Mouse (Mus musculus): ENCODE data around the gene Mmp2. TPM values are rescaled to one million over a fixed set of nuclear protein-coding genes. Genes with fewer than 3 reads are reported as not detected.
"Not testable (repeated sequence)": the region's sequence is repeated elsewhere in the genome, so short reads cannot be mapped to it uniquely, and the experiment has no call there.

Gene Mmp2
- polyA plus RNA-seq (2014; fragmentation: Nextera tagmentation; extraction: Ambion mirVana): 33.8 and 35.9 TPM in 2 replicates

GRCm38 (mm10) chr8:92827243-92828034 lies at the start of gene Mmp2:
Mmp2 (plus strand) TSS chr8:92827291.
- ATAC-seq (ENCODE audit: low FRiP score) (peak; percentile 43; the same call in 1 of the 2 replicates), DNase-seq (ENCODE audit: low spot score) (no peak)
- Histone ChIP-seq H3K9ac (peak within 1 kb of the TSS; percentile 74), H3K4me1 (replicated peaks; ENCODE audit: control insufficient read depth, insufficient read depth, low read length) (peaks cover 12% of the 10 kb centered on the region), H3K4me2 (replicated peaks) (peak within 1 kb of the TSS; percentile 81), H3K4me3 (replicated peaks; ENCODE audit: low read length) (peak within 1 kb of the TSS; percentile 46), H3K27ac (no peak within 1 kb of the TSS), H3K9me3 (ENCODE audit: control insufficient read depth, low read length) (no peaks in the 10 kb centered on the region), H3K36me3 (replicated peaks; ENCODE audit: control insufficient read depth, insufficient read depth) (no peaks in the 10 kb centered on the region), H3K27me3 (ENCODE audit: control insufficient read depth, insufficient read depth, low read length) (no peaks in the 10 kb centered on the region)
- WGBS: 2% methylated on average over 37 of the region's 37 CpGs

DNA sequence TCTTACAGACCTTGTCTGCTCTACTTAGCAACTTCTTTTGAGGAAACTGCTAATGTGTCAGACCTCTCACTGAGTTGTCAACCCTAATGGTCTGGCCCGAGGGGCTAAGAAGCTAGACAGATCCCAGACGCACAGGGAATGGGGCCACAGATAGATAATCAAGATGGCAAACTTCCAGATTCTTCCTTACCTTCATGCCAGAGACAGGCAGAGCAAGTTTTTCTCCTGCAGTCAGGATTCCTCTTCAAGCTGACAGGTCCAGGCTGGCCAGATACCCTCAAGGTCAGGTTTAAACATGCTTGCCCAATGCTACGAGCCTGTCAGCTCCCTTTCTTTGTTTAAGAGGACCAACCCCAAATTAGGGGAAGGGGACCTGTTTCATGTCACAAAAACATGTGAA lies 46.1 kb upstream of the Mmp2 start:
- H3K36me3 ChIP-seq (replicated peaks; ENCODE audit: control insufficient read depth, insufficient read depth): no peaks in the 10 kb centered on the region
- H3K9ac ChIP-seq: no peak overlapping the region
- ATAC-seq (ENCODE audit: low FRiP score) (no peak), DNase-seq (ENCODE audit: low spot score) (no peak)
- 61% methylated on average over 3 of the region's 3 CpGs for WGBS
- no peak overlapping the region for H3K4me2 ChIP-seq (replicated peaks)
- H3K27ac ChIP-seq: no peak overlapping the region
- 0 out of 2 replicates have a peak, but pooled peaks cover under 1% of the 10 kb centered on the region for H3K9me3 ChIP-seq (ENCODE audit: control insufficient read depth, low read length)
- H3K4me1 ChIP-seq (replicated peaks; ENCODE audit: control insufficient read depth, insufficient read depth, low read length): no peaks in the 10 kb centered on the region
- H3K4me3 ChIP-seq (replicated peaks; ENCODE audit: low read length): no peak overlapping the region
- H3K27me3 ChIP-seq (ENCODE audit: control insufficient read depth, insufficient read depth, low read length): no peaks in the 10 kb centered on the region

- Histone ChIP-seq H3K4me3 (replicated peaks; ENCODE audit: low read length) (no peak overlapping the region), H3K4me2 (replicated peaks) (no peak overlapping the region), H3K27ac (no peak overlapping the region), H3K9me3 (ENCODE audit: control insufficient read depth, low read length) (0 out of 2 replicates have a peak, but pooled peaks cover 3% of the 10 kb centered on the region), H3K36me3 (replicated peaks; ENCODE audit: control insufficient read depth, insufficient read depth) (no peaks in the 10 kb centered on the region), H3K9ac (no peak overlapping the region), H3K4me1 (replicated peaks; ENCODE audit: control insufficient read depth, insufficient read depth, low read length) (no peaks in the 10 kb centered on the region), H3K27me3 (ENCODE audit: control insufficient read depth, insufficient read depth, low read length) (no peaks in the 10 kb centered on the region)
- DNase-seq (ENCODE audit: low spot score) (no peak), ATAC-seq (ENCODE audit: low FRiP score) (no peak)
- WGBS: 67% methylated on average over 3 of the region's 3 CpGs
Observed at GRCm38 (mm10) chr8:92783906-92784610, 43.0 kb upstream of the Mmp2 start.

- Histone ChIP-seq H3K27me3 (ENCODE audit: control insufficient read depth, insufficient read depth, low read length) (no peaks in the 10 kb centered on the region), H3K9ac (no peak overlapping the region), H3K4me3 (replicated peaks; ENCODE audit: low read length) (no peak overlapping the region), H3K27ac (no peak overlapping the region), H3K4me1 (replicated peaks; ENCODE audit: control insufficient read depth, insufficient read depth, low read length) (no peaks in the 10 kb centered on the region), H3K9me3 (ENCODE audit: control insufficient read depth, low read length) (0 out of 2 replicates have a peak, but pooled peaks cover 3% of the 10 kb centered on the region), H3K4me2 (replicated peaks) (no peak overlapping the region), H3K36me3 (replicated peaks; ENCODE audit: control insufficient read depth, insufficient read depth) (no peaks in the 10 kb centered on the region)
- ATAC-seq (ENCODE audit: low FRiP score) (no peak), DNase-seq (ENCODE audit: low spot score) (no peak)
- WGBS: 77% methylated on average over 3 of the region's 3 CpGs
Observed at GRCm38 (mm10) chr8:92790835-92791234, 36.3 kb upstream of the Mmp2 start.

GRCm38 (mm10) chr8:92791999-92792398 lies 35.1 kb upstream of the Mmp2 start:
- not testable (repeated sequence) for H3K4me1 ChIP-seq (replicated peaks; ENCODE audit: control insufficient read depth, insufficient read depth, low read length); H3K27me3 ChIP-seq (ENCODE audit: control insufficient read depth, insufficient read depth, low read length); H3K9ac ChIP-seq; H3K4me2 ChIP-seq (replicated peaks); H3K9me3 ChIP-seq (ENCODE audit: control insufficient read depth, low read length); H3K36me3 ChIP-seq (replicated peaks; ENCODE audit: control insufficient read depth, insufficient read depth); H3K27ac ChIP-seq; DNase-seq (ENCODE audit: low spot score); H3K4me3 ChIP-seq (replicated peaks; ENCODE audit: low read length); ATAC-seq (ENCODE audit: low FRiP score)
- WGBS: 88% methylated on average over 2 of the region's 2 CpGs

- Histone ChIP-seq H3K4me3 (replicated peaks; ENCODE audit: low read length) (no peak overlapping the region), H3K4me2 (replicated peaks) (no peak overlapping the region), H3K9me3 (ENCODE audit: control insufficient read depth, low read length) (no peaks in the 10 kb centered on the region), H3K4me1 (replicated peaks; ENCODE audit: control insufficient read depth, insufficient read depth, low read length) (no peaks in the 10 kb centered on the region), H3K27ac (no peak overlapping the region), H3K9ac (no peak overlapping the region), H3K27me3 (ENCODE audit: control insufficient read depth, insufficient read depth, low read length) (no peaks in the 10 kb centered on the region), H3K36me3 (replicated peaks; ENCODE audit: control insufficient read depth, insufficient read depth) (no peaks in the 10 kb centered on the region)
- 85% methylated on average over 14 of the region's 14 CpGs for WGBS
- DNase-seq (ENCODE audit: low spot score) (no peak), ATAC-seq (ENCODE audit: low FRiP score) (no peak)
Observed at GRCm38 (mm10) chr8:92793852-92794580, 33.1 kb upstream of the Mmp2 start.

GRCm38 (mm10) chr8:92797527-92797931 lies 29.6 kb upstream of the Mmp2 start:
- no peak overlapping the region for H3K4me2 ChIP-seq (replicated peaks)
- no peaks in the 10 kb centered on the region; the same call in 1 of the 2 replicates for H3K4me1 ChIP-seq (replicated peaks; ENCODE audit: control insufficient read depth, insufficient read depth, low read length)
- no peak overlapping the region for H3K4me3 ChIP-seq (replicated peaks; ENCODE audit: low read length)
- H3K27me3 ChIP-seq (ENCODE audit: control insufficient read depth, insufficient read depth, low read length): no peaks in the 10 kb centered on the region
- no peaks in the 10 kb centered on the region for H3K9me3 ChIP-seq (ENCODE audit: control insufficient read depth, low read length)
- ATAC-seq (ENCODE audit: low FRiP score) (no peak), DNase-seq (ENCODE audit: low spot score) (no peak)
- WGBS: 56% methylated on average over 7 of the region's 7 CpGs
- no peak overlapping the region for H3K9ac ChIP-seq
- H3K27ac ChIP-seq: no peak overlapping the region
- H3K36me3 ChIP-seq (replicated peaks; ENCODE audit: control insufficient read depth, insufficient read depth): no peaks in the 10 kb centered on the region

GRCm38 (mm10) chr8:92799406-92799805 lies 27.7 kb upstream of the Mmp2 start:
- Histone ChIP-seq H3K9me3 (ENCODE audit: control insufficient read depth, low read length) (no peaks in the 10 kb centered on the region), H3K27me3 (ENCODE audit: control insufficient read depth, insufficient read depth, low read length) (no peaks in the 10 kb centered on the region), H3K9ac (no peak overlapping the region), H3K4me3 (replicated peaks; ENCODE audit: low read length) (no peak overlapping the region), H3K4me2 (replicated peaks) (no peak overlapping the region), H3K36me3 (replicated peaks; ENCODE audit: control insufficient read depth, insufficient read depth) (no peaks in the 10 kb centered on the region), H3K27ac (no peak overlapping the region), H3K4me1 (replicated peaks; ENCODE audit: control insufficient read depth, insufficient read depth, low read length) (no peaks in the 10 kb centered on the region; the same call in 1 of the 2 replicates)
- ATAC-seq (ENCODE audit: low FRiP score): no peak
- WGBS: 93% methylated on average over 11 of the region's 11 CpGs
- no peak for DNase-seq (ENCODE audit: low spot score)

DNA sequence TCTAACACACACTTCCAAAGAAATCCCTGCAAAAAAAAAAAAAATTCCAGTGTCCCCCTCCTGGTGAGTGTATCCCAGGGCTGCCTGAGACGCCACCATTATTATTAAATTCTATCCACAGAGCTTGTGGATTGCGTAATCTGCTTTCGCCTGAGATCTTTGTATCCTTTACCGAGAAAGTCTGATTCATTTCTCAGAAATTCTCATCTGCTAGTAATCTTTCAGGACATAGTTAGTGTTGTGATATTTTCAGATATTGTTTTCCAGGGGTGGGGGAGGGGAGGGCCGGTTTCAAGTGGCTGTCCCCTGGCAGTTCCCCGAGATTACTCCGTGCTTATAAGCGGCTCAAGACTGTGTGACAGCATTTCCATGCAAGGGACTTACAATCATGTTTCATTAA lies 25.9 kb upstream of the Mmp2 start:
- Histone ChIP-seq H3K4me3 (replicated peaks; ENCODE audit: low read length) (no peak overlapping the region), H3K4me1 (replicated peaks; ENCODE audit: control insufficient read depth, insufficient read depth, low read length) (no peaks in the 10 kb centered on the region; the same call in 1 of the 2 replicates), H3K9me3 (ENCODE audit: control insufficient read depth, low read length) (no peaks in the 10 kb centered on the region), H3K27ac (no peak overlapping the region), H3K27me3 (ENCODE audit: control insufficient read depth, insufficient read depth, low read length) (no peaks in the 10 kb centered on the region), H3K9ac (no peak overlapping the region), H3K4me2 (replicated peaks) (no peak overlapping the region), H3K36me3 (replicated peaks; ENCODE audit: control insufficient read depth, insufficient read depth) (no peaks in the 10 kb centered on the region)
- no peak for ATAC-seq (ENCODE audit: low FRiP score)
- WGBS: 42% methylated on average over 8 of the region's 8 CpGs
- DNase-seq (ENCODE audit: low spot score): no peak
